Mouse (Mus musculus): ENCODE measurements around the gene Emilin2.

The Emilin2 gene

DNA sequence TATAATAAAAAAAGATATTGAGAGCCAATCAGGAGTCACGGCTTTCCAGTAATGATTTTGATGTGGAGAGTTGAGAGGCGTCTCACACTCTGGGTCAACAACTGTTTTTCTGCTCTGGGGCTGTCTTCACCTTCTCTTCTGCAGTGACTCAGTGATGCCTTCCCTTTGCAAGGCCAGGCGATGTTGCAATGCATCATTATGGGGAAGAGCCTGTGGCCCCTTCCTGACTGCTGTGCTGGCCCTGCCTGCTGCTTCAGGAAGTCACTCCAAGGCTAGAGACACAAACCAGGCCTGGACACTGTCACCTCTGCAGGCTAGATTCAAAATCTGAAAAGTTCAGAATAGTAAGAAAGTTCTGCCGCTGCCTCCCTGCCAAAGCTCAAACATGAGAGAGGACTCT lies 11.9 kb downstream of the Emilin2 start:
- no peak for DNase-seq

DNA sequence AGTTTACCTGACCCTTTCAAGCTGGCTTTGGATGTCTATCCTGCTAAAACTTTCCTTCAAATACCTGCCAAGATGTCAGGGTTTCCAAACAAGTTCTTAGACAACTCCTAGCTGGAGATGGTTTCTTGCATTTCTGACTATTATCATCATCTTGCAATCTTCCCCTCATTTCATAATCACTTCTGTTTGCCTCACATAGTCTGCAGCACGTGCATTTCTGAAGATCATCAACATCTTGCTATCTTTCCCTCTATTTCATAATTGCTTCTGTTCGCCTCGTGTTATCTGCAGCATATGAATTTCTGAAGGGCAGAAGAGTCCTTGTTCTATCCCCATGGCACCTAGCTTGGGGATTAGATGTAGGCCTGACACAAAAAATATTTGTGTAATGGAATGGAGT lies 17.2 kb downstream of the Emilin2 start:
- DNase-seq, result no peak

DNA sequence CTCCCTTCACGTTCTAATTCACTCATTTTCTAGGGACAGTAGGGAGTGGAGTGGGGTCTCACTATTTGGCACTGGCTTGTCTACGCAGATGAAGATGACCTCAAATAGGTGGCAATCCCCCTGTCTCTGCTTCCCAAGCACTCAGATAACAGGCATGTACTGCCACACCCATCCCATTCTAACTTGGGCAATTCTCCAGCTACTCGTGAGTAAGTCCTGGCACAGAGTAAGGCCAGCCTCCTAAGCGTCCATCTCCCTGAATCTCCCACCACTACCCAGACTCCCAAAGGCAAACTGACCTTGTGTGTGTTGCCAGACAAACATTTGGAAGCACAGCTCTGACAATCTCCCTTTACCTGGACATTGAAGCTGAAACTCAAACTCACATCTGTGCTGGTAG lies 18.9 kb downstream of the Emilin2 start:
- DNase-seq, result no peak

GRCm38 (mm10) chr17:71291897-71292420 lies 19.8 kb downstream of the Emilin2 start:
- no peak for DNase-seq

DNA sequence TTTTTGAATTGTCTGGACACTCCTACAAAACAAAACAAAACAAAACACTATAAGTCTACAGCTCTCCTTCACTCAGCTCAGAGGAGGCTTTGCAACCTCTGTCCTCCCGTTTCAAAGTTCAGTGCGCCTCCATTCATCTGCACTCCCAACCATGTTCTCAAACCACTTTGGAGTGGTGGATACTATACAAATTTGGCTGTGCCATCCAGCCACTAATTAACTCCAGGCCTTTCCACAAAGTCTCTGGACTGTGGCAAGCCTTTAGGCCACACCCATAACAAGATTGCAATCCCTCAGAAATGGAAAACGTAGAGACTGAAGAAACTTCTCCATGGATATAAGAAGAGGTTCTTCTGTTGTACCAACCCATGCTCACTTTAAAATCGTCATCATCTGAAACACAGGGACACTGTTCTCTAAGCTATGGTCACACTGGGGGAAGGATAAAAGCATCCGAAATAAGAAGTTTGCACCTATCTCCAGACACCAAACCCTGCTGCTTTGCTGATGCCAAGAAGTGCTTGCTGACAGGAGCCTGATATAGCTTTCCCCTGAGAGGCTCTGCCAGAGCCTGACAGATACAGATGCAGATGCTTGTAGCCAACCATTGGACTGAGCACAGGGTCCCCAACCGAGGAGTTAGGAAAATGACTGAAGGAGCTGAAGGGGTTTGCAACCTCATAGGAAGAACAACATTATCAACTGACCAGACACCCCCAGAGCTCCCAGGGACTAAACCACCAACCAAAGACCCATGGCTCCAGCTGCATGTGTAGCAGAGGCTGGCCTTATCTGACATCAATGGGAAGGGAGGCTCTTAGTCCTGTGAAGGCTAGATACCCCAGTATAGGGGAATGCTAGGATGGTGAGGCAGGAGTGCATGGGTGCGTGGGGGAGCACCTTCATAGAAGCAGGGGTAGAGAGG lies 21.0 kb downstream of the Emilin2 start:
- DNase-seq, result no peak

GRCm38 (mm10) chr17:71289572-71290176 lies 22.1 kb downstream of the Emilin2 start:
- no peak for DNase-seq

DNA sequence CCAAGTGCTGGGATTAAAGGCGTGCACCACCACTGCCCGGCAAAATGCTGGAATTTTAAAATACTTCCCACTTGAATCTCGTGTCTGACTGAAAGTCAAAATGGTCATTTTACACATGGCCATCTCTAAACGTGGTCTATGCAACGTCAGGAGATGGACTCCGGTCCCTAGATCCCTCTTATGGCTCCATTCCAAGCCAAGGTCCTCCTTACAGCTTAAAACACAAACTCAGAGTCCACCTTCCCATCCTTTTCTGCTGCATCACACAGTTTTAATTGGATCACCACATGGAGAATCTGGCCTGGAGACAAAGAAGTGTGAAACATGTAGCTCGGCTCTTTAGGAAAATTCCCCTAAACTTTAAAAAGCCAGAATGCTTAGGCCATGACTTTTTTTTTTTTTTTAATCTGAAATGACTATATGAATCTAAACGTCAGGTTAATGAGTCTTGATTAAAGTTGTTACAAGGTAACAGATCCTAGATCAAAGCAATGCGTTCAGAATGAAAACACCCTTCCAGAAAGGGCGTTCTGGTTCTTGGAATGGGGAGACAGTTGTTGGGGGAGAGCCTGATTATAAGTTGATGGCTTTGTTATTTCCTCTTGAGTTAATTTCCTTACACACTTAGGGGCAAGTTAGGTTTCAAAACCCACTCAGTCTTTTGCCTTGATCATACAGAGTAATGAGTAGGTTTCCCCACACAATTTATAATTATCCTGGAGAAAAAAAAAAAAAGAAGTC lies 22.8 kb downstream of the Emilin2 start:
- no peak for DNase-seq

DNA sequence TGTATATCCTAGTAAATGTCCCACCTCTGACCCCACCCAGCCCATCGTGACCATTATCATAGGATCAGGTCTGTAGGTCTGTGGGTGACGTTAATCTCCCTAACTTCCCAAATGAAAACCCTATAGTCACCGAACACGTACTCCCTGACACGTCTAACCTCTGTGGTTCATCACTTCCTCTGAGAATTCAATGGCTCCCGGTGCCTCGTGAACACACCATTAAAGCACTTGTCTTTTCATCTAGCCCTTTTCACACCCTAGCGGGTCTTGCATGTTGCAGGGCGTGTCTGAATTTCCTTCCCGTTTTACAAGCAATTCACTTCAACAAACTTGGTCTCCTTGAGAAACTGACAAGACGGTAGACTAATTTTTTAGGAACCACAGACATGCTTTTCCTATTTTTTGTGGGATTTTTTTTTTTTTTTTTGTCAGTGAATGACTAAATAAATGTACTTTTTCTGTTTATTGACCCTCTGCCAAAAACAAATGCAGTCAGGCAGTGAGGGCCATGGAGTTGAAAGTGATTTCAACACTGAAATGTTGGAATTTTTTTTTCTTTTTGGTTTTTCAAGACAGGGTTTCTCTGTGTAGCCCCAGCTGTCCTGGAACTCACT lies 23.5 kb downstream of the Emilin2 start:
- no peak for DNase-seq

- DNase-seq, result no peak
Observed at GRCm38 (mm10) chr17:71287586-71287985, 24.2 kb downstream of the Emilin2 start.

DNA sequence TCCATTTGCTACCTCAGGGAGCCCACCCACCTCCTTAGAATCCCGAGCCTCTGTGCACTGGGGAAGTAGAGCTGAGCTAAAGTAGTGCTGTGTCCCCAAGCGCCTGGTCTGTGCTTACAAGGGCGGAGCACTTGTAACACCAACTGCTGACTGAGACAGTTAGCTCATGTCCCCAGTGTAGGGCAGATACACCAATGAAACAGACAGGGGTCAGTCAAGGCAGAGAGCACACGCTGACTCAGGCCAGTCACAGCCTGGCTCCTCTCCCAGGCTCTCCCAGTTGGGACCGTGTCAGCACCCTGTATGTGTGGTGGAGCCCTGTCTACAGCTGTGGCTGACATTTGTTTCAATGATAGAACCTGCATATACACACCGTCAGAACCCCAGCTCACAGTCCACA lies 25.8 kb downstream of the Emilin2 start:
- no peak for DNase-seq

DNA sequence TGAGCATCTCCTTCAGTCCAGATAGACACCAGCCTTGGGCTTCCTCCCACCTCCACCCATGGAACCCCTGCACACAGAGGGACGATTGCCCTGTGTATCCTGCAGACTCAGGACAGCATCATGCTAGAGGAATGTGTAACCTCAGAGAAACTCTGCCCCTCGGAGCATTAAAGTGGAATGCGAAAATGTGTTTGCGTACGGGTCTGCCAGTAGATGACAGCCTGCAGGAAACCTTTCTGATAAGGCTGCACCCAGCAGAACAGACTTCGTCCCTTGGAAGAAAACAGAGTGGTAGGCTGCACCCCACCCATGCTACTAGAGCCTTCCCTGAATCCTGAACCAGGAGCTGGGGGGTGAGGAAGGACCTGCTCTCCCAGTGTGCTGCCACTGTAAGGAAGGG lies 26.9 kb downstream of the Emilin2 start:
- DNase-seq, result no peak

- no peak for DNase-seq
Observed at GRCm38 (mm10) chr17:71283237-71283636, 28.5 kb downstream of the Emilin2 start.

- no peak for DNase-seq
Observed at GRCm38 (mm10) chr17:71282716-71283115, 29.1 kb downstream of the Emilin2 start.

GRCm38 (mm10) chr17:71277701-71278491 lies 33.9 kb downstream of the Emilin2 start:
- no peak for DNase-seq

DNA sequence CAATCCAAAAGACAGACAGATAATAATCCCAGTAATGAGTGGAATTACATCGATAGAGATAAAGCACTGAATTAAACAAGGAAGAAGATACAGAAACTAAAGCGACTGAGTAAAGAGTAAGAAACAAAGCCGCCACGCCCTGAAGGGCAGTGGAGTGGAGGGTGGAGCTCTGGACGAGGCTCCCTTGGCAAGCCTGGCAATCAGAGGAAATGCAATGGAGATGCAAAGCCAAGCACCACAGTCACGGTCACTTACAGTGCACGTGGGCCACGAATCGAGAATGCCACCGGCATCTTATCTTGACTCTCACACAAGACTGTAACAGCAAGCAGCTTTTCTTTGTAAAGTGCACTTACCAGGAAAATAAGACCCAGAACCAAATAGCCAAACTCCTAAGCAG lies 35.0 kb downstream of the Emilin2 start:
- DNase-seq, result no peak

- DNase-seq, result no peak
Observed at GRCm38 (mm10) chr17:71273901-71274300, 37.9 kb downstream of the Emilin2 start.

DNA sequence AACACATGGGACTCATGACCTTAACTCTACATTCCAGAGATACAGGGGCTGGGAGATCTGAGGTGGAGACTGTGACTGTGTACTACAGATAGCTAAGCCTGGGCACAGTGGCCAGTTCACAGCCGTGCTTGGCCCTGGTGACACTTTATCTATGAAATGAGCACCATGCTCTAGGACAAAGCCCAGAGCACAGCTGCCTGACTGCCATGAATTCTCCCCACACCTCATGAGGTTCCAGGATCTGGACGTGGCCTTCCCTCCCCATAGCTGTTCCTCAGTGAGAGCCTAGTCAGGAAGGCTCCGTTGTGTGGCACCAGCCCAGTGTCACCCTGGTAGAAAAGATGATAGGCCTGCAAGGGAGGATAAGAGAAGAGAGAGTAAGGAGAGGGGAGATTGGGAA lies 43.2 kb downstream of the Emilin2 start:
- no peak for DNase-seq

DNA sequence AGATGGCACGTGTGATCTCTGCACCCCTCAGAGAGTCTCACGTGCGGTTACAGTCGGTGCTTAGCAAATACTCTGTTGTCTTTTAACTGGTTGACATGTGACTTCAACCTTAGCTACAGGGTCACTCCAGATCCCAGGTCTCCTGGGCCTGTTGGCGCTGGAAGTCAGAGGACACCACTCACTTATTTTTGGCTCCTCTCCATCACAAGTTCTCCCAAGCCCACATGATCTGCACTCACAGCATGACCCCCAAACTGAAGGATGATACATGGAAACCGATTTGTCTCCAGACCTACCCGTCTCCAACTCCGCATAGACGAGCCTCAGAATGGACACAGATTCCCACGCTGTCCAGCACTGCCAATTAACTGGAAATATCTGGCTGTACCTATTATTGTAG lies 43.6 kb downstream of the Emilin2 start:
- no peak for DNase-seq

DNA sequence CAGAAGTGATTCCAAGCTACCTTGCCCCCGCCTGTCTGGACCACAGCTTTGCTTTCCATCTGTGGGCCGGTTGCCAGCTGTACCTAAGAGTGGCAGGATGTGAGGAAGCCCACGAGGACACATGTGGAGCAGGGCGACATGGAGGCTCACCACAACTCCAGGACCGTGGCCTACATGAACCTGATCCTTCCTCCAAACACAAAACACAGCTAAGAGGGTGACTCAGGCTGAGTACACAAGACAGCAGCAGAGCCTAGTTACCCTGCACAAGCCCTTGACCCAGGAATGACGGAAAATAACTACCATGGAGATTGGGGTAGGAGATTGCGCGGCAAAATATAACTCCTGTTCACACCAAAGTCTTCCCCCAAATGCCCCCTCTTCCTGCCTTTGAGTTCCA lies 44.4 kb downstream of the Emilin2 start:
- no peak for DNase-seq

- DNase-seq, result no peak
Observed at GRCm38 (mm10) chr17:71265336-71266051, 46.3 kb downstream of the Emilin2 start.

GRCm38 (mm10) chr17:71264739-71265138 lies 47.0 kb downstream of the Emilin2 start:
- DNase-seq, result no peak

All from cerebellum, postnatal 25 days (tissue).